Mouse (Mus musculus): ENCODE measurements around the gene Scgb1a1.
"Not testable (repeated sequence)": the region's sequence is repeated elsewhere in the genome, so short reads cannot be mapped to it uniquely, and the experiment has no call there.

Scgb1a1 gene

DNA sequence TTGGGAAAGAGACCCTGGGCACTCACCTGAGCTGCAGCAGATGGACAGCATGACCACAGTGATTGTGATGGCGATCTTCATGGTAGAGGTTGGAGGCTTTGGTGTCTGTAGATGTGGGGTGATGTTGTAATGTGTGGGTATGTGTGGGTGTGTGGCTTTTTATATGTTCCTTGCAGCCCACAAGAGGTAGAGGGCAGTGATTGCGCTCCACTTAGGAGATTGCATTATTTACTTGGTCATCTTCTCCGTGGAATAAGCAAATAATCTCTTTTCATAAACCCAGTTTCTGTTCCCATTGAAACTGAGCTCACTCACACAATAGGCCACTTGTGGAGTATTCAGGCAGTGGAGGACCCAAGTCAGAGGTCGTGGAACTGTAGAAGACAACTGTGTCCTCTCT, at the start of gene Scgb1a1:
TSS of gene Scgb1a1 (minus strand) at position 138 of the 400 bp plus-strand sequence.
- ChIA-PET CTCF (no interaction called here), POLR2A (interaction anchor here in 2 of 4 experiments (0.6 to 3.0 kb wide), 5 partner anchors 11 to 365 kb away, joined by 3 to 9 read pairs (median 3); partner anchors contain the start of genes Ahnak (in 1 of the 2) and Slc3a2 (in 1 of the 2))

DNA sequence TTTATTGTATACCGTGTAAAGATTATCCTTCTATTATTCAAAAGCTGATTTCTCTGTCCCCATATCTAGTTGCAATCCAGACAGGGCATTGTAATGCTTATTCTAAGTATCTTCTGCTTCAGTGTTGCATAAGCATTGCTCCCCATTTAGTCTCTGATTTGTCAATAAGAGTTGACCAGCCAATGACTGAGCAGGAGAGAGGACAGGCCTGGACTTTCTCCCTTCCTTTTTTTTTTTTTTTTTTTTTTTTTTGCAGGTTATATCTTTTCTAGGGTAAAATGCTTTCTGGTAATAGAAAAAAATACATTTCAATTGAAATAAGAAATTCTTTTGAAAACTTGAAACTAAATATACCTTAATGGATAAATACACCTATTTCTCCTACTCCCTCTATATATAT, 49.4 kb upstream of the Scgb1a1 start:
- POLR2A ChIA-PET, result no interaction called here
- CTCF ChIA-PET, result no interaction called here

DNA sequence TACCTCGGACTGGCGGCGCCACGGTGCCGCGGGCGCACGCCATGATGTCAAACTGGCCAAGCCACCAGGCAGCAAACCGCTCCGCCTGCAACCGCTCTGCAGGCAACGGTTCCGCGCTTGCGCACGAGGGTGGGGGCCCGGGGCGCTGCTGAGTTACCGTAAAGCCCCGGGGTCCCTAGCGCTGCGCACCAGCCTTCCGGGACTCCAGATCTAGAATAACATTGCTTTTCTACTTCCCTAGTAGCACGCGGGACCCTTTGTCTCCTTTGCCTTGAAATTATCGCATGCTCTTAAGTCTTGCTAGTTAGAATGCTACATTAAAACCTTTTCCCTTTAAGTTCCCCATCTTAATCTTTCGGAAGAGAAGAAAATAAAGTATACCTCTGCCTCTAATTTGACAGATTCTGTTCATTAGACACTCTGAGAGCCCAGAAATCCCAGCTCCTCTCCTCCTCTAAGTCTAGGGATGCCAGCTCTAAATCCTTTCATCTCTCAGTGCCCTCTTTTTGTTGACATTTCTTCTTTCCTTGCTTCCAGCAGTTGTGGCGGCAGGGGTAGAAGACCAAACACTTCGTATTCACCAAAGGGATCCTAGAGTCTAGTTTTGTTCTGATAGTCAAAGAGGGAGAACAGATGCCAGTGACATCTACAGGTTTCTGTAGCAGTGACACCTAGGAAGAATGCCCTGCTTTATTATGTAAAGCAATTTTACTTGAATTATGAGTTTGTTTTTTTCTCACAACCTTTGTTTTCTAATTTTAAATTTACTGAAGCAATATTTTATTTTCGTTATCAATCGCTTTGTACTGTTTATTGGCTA, 48.0 kb upstream of the Scgb1a1 start, which contains the start of gene Asrgl1:
TSS of gene Asrgl1 (minus strand) at position 125 of the 820 bp plus-strand sequence.
- CTCF ChIA-PET, result no interaction called here
- POLR2A ChIA-PET, result interaction anchor here in 3 of 4 experiments (0.6 to 1.9 kb wide), 18 partner anchors 8 to 792 kb away, joined by 3 to 7 read pairs (median 4); partner anchors contain the start of genes Eef1g (in 2 of the 3), Ahnak (in 1 of the 3), Slc3a2 (in 1 of the 3) and Tut1 (in 1 of the 3)

DNA sequence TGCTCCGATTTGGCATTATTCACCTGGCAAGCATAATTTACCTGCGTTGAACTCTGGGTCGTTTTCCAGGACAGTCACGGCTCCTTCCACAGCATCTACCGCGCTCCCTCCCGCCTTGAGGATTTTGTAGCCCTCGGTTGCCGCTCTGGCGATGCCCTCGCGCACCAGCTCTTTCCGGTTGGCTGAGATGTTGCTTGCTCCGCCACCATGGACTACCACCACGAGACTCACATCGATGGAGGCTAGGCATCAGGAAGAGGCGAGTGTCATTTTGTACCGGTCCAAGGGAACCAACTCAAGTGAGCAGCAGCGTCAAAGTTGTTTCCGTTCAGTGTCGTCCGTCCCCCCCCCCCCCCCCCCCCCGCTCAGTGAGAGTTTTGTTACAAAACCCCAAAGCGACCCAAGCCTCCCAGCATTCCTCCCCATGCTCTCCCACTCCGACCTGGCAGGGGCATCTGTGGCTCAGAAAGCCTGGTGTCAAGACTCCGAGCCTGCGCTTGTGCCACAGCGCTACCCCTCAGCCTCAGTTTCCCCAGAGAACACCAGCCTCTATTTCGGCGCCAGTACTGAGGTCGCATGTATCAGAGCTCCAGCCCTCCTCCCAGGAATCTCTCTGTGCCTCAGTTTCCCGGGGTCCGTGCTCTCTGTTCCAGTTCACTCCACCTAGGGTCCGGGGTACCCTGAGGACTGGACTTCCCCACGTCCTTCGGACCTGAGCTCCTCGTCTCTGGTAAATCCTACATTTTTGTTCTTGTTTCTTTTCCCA, 47.2 kb upstream of the Scgb1a1 start:
- ChIA-PET CTCF (interaction anchor here in 2 of 4 experiments (0.7 to 1.0 kb wide), 2 partner anchors 142 to 169 kb away, joined by 3 read pairs; no protein-coding TSS in a partner anchor), POLR2A (interaction anchor here in 3 of 4 experiments (0.5 to 1.9 kb wide), 27 partner anchors 8 to 793 kb away, joined by 3 to 12 read pairs (median 4); partner anchors contain the start of genes Eef1g (in 2 of the 3), Ahnak (in 1 of the 3), Slc3a2 (in 1 of the 3) and Tut1 (in 1 of the 3))

DNA sequence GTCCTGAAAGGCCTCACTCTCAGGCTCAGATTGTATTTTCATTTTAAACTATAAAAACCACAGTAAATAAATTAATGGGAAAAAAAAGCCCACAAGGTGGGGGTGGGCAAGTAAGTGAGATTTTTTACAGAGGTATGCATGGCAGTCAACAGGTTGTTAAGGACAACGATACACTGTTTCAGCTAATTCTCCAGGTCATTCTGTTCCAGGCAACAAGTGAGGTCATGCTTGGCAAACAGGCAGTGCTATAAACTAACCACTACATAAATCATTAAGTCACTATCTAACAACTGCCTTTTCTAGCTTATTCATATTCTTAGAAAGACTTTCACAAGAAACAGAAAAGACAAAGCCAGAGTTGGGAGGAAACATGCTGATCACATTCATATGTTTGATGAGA, 42.2 kb upstream of the Scgb1a1 start:
- POLR2A ChIA-PET, result interaction anchor here in 3 of 4 experiments (0.6 to 1.4 kb wide), 4 partner anchors 48 to 241 kb away, joined by 3 to 4 read pairs (median 4); partner anchors contain the start of gene Eef1g (in 1 of the 3)
- CTCF ChIA-PET, result interaction anchor here in 1 of 4 experiments (0.6 kb wide), 1 partner anchor 753 kb away, joined by 4 read pairs; no protein-coding TSS in a partner anchor

DNA sequence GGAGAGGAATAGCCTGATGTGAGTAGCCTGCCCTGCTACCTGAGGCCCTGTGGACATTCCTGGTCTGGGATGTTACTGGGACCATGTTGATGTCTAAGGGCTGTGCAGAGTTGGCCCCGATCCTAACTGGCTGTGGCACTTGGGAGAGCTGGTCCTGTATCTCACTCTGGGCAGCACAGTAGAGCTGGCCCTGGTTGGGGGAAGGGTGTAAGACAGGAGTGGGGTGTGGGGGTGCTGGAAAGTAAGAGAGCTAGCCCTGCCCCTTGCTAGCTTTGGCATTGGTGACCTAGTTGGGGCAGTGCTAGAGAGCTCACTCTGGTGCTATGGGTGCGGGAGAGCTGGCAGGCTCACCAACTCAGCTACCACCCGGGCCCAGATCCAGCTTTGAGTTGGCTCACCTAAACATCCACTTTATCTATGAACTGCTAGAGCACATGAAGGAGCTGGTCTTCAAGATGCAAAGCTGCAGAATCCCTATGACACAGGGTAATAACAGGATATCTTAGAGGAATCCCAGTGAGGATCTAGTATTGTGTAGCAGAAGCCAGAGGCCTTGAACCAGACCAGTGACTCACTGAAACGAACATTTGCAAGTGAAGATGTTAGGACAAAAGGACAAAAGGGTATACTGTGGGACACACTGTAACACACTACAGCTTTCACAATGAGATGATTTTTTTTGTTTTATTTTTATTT, 40.9 kb upstream of the Scgb1a1 start:
- ChIA-PET CTCF (no interaction called here), POLR2A (interaction anchor here in 3 of 4 experiments (0.6 to 1.5 kb wide), 7 partner anchors 20 to 445 kb away, joined by 3 to 6 read pairs (median 5); partner anchors contain the start of genes Eef1g (in 1 of the 3) and Slc3a2 (in 1 of the 3))

DNA sequence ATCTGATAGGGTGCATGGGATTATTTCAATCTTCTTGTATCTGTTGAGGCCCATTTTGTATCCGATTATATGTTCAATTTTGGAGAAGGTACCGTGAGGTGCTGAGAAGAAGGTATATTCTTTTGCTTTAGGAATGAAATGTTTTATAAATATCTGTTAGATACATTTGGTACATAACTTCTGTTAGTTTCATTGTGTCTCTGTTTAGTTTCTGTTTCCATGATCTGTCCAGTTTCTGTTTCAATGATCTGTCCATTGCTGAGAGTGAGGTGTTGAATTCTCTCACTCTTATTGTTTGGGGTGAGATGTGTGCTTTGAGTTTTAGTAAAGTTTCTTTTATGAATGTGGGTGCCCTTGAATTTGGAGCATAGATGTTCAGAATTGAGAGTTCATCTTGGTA, 36.2 kb upstream of the Scgb1a1 start:
- POLR2A ChIA-PET, result interaction anchor here in 1 of 4 experiments (1.2 kb wide), 1 partner anchor 12 kb away, joined by 3 read pairs; the partner anchor contains the start of gene Asrgl1
- CTCF ChIA-PET, result not testable (repeated sequence)

DNA sequence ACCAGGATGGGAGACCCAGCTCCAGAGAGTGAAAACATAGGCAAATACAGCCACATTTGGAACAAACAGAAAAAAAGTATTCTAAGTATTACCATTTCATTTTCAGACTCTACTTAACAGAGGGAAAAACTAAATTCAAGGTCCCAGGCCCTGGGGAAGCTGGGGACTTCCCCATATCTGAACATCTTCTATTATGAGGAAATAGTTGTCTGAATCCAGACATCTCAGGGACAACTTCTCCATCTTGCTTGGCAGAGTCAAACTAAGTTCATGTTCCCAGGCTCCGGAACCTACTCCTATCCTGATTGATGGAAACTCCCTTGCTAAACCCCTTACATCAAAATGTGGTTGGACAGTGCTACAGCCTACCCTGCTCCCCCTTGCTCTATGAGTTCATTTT, 34.6 kb upstream of the Scgb1a1 start:
- POLR2A ChIA-PET, result no interaction called here
- CTCF ChIA-PET, result no interaction called here

DNA sequence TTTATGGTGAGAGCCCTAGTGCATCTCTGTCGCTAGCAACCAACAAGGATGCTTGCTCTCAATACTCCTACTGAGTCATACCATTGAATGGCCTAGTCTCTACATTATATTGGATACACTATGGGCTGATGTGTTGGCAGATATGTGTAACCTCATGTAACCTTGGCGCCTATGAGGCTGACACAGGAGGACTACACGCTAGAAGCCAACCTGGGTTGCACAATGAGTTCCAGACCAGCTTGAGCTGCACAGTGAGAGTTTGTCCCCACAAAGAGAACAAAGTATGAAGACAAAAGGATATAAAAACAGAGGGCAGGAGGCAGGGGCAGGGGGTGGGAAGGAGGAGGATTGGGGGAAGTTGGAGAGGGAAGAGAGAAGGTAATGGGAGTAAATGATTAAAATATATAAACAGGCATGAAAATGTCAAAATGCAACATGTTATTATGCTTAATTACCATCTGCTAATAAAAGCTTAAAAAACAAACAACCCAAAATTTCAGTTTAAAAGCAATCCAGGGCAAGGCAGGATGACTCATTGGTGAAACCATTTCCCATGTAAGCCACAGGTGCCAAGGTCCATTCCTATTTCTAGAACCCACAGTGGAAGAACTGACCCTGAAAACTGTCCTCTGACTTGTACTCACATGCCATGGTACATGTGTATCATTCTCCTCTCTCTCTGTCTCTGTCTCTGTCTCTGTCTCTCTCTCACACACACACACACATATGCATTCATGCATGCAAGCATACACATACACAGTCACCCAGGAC, 32.1 kb upstream of the Scgb1a1 start:
- CTCF ChIA-PET, result no interaction called here
- POLR2A ChIA-PET, result interaction anchor here in 1 of 4 experiments (0.6 kb wide), 1 partner anchor 198 kb away, joined by 3 read pairs; no protein-coding TSS in a partner anchor

DNA sequence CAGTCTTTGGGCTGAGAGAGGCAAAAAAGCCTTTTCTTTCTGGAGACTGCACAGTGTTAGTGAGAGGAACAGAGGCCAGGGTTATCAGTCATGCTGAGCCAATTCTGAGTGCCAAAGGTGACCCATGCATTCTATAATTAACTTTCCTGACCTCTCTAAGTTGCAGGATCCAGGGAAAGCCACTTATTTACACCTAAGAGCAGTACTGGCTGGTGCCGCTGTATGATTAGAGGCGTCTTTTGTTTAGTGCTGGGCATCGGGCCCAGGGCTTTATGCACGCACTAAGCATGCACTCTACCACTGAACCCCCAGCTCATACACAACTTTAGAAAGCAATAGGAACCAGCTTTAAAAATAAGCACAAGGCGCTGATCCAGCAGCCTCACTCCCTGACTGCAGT, 29.5 kb upstream of the Scgb1a1 start:
- ChIA-PET CTCF (no interaction called here), POLR2A (no interaction called here)

DNA sequence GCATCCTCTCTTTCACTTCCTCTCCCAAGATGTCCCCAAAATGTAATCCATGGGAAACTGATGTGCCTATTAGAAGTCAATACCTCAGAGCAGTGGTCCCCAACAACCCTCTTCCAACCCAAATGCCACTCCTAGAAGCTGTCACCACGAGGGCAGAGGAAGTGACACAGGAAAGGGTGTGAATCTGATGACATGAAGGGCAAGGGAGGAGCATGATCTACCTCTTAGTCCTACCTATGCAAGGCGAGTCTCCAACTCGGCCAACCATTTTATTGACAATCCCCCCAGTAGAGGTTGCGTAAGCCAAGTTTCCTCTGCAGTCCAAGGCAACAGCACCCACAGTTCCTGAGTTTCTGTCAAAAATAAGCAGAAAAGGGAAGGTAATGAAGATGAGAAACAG, 28.5 kb upstream of the Scgb1a1 start:
- POLR2A ChIA-PET, result no interaction called here
- CTCF ChIA-PET, result no interaction called here

DNA sequence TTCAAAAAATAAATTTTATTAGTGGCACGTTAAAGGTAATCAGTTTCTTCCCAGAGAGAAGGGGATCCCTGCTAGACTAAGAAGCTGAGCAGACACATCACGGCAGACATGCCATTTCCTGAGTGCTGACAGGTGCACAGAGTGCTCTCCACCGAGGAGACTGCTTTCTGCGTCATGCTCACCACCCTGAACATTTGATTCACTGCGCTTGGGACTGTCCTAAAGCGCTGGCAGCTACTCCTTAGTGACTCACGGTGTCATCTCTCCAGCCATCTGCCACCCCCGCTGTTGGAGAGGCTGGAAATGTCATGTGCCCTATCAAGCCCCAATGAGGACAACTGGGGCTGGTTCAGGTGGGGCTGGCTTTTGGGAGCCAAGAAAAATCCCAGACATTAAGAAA, 24.3 kb upstream of the Scgb1a1 start:
- ChIA-PET POLR2A (interaction anchor here in 2 of 4 experiments (0.6 to 2.7 kb wide), 16 partner anchors 13 to 299 kb away, joined by 3 to 11 read pairs (median 4); partner anchors contain the start of genes Eef1g (in 2 of the 2), 1810009A15Rik (in 1 of the 2), Asrgl1 (in 1 of the 2) and Gm49416 (in 1 of the 2)), CTCF (interaction anchor here in 1 of 4 experiments (1.0 kb wide), 1 partner anchor 255 kb away, joined by 3 read pairs; no protein-coding TSS in a partner anchor)

DNA sequence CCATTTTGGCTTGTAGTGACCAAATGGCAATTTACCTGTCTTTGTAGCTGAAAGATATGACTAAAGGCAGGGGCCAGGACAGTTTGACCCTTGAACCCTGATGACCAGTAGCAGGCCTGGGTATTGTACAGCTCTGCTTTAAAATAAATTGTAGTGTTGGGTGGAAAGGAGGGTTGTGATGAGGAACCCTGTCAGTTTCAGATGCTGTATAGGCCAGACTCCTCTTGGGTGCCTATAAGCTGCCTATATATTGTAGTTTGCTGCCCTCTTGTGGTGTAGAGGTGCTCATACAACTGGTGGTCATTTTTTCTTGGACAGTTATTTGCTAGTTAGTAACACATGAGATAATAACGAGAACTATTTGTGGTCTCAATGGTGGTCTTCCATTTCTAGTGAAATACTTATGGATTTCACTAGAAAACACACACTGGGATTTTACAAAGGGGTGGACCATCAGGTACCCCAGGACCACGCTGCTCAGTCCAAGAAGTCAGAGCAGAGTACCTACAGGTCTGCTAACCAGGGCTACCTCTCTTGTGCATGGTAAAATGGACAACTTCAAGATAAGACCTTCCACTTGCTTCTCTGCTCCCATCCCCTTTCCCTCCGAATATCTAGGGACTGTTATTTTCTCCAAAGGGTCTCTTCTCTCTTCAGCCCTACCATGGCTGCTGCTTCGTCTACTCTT, 22.6 kb upstream of the Scgb1a1 start:
- ChIA-PET POLR2A (interaction anchor here (0.6 to 3.8 kb wide), 37 partner anchors 12 to 657 kb away, joined by 3 to 43 read pairs (median 5); partner anchors contain the start of genes Ahnak (in 2 of the 4), B3gat3 (in 2 of the 4), Eef1g (in 2 of the 4) and Gng3 (in 2 of the 4)), CTCF (interaction anchor here (0.5 to 2.9 kb wide), 31 partner anchors 9 to 1818 kb away, joined by 3 to 22 read pairs (median 4); partner anchors contain the start of genes Ahnak (in 1 of the 4) and Gng3 (in 1 of the 4))

DNA sequence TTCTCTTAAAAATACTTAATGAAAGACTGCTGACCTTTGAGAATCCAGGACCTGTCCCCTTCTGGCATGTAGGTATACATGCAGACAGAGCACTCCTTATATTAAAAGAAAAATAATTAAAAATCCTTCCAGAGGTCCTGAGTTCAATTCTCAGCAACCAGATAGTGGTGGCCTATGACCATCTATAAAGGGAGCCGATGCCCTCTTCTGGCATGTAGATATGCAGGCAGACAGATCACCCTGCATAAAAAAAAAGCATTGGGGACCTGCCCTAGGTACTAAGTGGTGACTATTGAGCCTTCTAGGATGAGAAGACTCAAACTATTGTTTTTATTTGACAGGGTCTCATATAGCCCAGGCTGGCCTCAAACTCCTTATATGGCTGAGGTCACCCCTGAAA, 20.8 kb upstream of the Scgb1a1 start:
- CTCF ChIA-PET, result interaction anchor here in 2 of 4 experiments (0.6 to 2.9 kb wide), 7 partner anchors 18 to 251 kb away, joined by 3 to 22 read pairs (median 11); no protein-coding TSS in a partner anchor
- POLR2A ChIA-PET, result interaction anchor here in 3 of 4 experiments (0.6 to 3.8 kb wide), 20 partner anchors 10 to 395 kb away, joined by 3 to 43 read pairs (median 5); partner anchors contain the start of genes Ahnak (in 2 of the 3), B3gat3 (in 1 of the 3) and Eef1g (in 1 of the 3)

DNA sequence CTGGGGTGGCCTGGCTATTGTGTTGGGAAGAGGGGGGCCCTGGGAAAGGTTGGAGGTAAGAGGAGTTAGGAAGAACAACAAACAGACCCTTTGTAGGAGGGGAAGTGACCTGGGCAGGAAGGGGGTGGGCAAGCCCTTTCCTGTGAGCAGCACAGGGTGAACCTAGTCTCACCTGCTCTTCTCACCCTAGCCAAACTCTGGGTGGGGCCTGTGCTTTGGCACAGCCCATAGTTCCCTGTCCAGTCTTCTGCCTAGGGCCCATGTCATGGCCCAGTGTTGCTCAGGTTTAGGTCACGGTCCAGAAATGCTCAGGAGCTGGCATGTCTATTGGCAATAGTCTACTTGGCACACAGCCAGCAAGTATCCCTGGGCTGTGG, 19.6 kb upstream of the Scgb1a1 start:
- POLR2A ChIA-PET, result interaction anchor here in 2 of 4 experiments (0.6 to 3.8 kb wide), 6 partner anchors 16 to 126 kb away, joined by 3 to 30 read pairs (median 4); partner anchors contain the start of gene Ahnak (in 1 of the 2)
- CTCF ChIA-PET, result interaction anchor here in 1 of 4 experiments (0.6 kb wide), 1 partner anchor 9 kb away, joined by 3 read pairs; no protein-coding TSS in a partner anchor

DNA sequence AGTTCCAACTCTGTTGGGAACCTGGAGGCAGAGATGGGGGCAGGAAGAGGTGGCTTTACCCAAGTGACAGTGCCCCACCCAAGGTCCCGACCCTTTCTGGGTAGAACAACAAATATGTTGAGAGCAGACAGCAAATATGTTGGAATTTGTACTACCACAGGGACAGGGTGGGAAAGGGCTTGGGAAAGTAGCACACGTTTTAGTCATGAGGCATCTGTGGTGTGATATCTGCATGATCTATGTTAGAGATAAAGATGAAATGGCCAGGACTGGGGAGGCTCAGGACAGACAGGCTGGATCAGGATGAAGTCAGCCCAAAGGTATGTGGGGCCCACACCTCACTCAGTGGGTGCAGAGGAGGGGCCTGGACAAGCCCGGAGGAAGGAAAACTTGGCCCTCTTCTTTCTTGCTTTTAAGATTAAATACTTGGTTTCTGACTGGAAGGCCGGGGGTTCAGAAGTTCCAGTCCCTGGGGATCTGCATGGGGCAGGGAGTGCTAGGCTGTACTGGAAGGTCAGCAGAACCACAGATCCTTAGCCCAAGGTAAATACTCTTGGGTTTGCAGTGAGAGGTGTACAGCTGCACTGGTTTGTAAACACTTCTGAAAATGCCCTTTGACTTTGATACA, 19.1 kb upstream of the Scgb1a1 start:
- ChIA-PET CTCF (interaction anchor here in 2 of 4 experiments (0.5 to 1.5 kb wide), 6 partner anchors 9 to 1632 kb away, joined by 3 to 10 read pairs (median 3); no protein-coding TSS in a partner anchor), POLR2A (interaction anchor here in 2 of 4 experiments (0.6 to 3.8 kb wide), 23 partner anchors 8 to 390 kb away, joined by 3 to 30 read pairs (median 4); partner anchors contain the start of genes Ahnak (in 1 of the 2), Eef1g (in 1 of the 2), Slc3a2 (in 1 of the 2) and Ubxn1 (in 1 of the 2))
